Mouse (Mus musculus) lung, embryonic 15.5 days (tissue): ENCODE data around the gene Tshz2. TPM values are rescaled to one million over a fixed set of nuclear protein-coding genes. Genes with fewer than 3 reads are reported as not detected.
A peak's percentile ranks its signal among the peaks of the same experiment; 100 is the strongest.

Source experiments
- ATAC-seq: fragments of 200-750 bp; cut with Nextera tagmentation; 2 replicates; pipeline ENCODE4 v1.8.0; 2017; ENCODE audit warnings: moderate number of reproducible peaks, borderline replicate concordance; ENCODE audit not compliant: low FRiP score, low TSS enrichment; ENCODE audit errors: extremely low read depth
- H3K27ac ChIP-seq: fragments of 300-500 bp; sonication (generic); 2 replicates; pipeline ENCODE4 v1.5.1; 2015; ENCODE audit warnings: moderate library complexity, mild to moderate bottlenecking, inconsistent platforms
- H3K27me3 ChIP-seq: fragments of 300-500 bp; sonication (generic); 2 replicates; pipeline ENCODE4 v1.6.1; 2015; ENCODE audit warnings: inconsistent platforms
- H3K36me3 ChIP-seq: fragments of 300-500 bp; sonication (generic); 2 replicates; pipeline ENCODE4 v1.6.1; 2015; ENCODE audit warnings: inconsistent platforms
- H3K4me1 ChIP-seq: fragments of 300-500 bp; sonication (generic); 2 replicates; pipeline ENCODE4 v1.6.1; 2015; ENCODE audit warnings: inconsistent platforms
- H3K4me2 ChIP-seq: fragments of 300-500 bp; sonication (generic); 2 replicates; pipeline ENCODE4 v1.6.1; 2015; ENCODE audit warnings: inconsistent platforms, mild to moderate bottlenecking, moderate library complexity
- H3K4me3 ChIP-seq: fragments of 300-500 bp; sonication (generic); 2 replicates; pipeline ENCODE4 v1.5.1; 2015; ENCODE audit warnings: mild to moderate bottlenecking, inconsistent platforms
- H3K9ac ChIP-seq: fragments of 300-500 bp; sonication (generic); 2 replicates; pipeline ENCODE4 v1.6.1; 2015; ENCODE audit warnings: inconsistent platforms
- H3K9me3 ChIP-seq: fragments of 300-500 bp; sonication (generic); 2 replicates; pipeline ENCODE4 v1.6.1; 2016; ENCODE audit warnings: inconsistent platforms
- WGBS: fragments of 180-500 bp; shearing (Covaris S2); methylation state at CpG from one replicate; pipeline ENCODE4 v1.1.7; 2015; 5-methylcytosine and 5-hydroxymethylcytosine counted together
- polyA plus RNA-seq: library from polyadenylated mRNA; unstranded; fragments of >200 nt; fragmentation: Nextera tagmentation; extraction: Ambion mirVana; gene quantifications from 2 replicates; pipeline ENCODE4 v1.2.1, GENCODE M21; 2015

Tshz2 gene
- polyA plus RNA-seq, 1 experiment from 2014 or later = 7.5 TPM

- Histone ChIP-seq H3K9ac (no peak overlapping the region), H3K4me3 (no peak overlapping the region), H3K4me2 (no peak overlapping the region), H3K4me1 (peaks cover 6% of the 10 kb centered on the region; the same call in 1 of the 2 replicates), H3K36me3 (no peaks in the 10 kb centered on the region), H3K27me3 (no peaks in the 10 kb centered on the region), H3K27ac (no peak overlapping the region), H3K9me3 (no peaks in the 10 kb centered on the region)
- ATAC-seq = no peak
- 74% methylated on average over 4 of the region's 4 CpGs for WGBS
Observed at GRCm38 (mm10) chr2:169910606-169911005, 277.8 kb downstream of the Tshz2 start.

- Histone ChIP-seq H3K27me3 (no peaks in the 10 kb centered on the region), H3K4me2 (no peak overlapping the region), H3K36me3 (no peaks in the 10 kb centered on the region), H3K4me1 (no peaks in the 10 kb centered on the region), H3K4me3 (no peak overlapping the region), H3K9me3 (no peaks in the 10 kb centered on the region), H3K27ac (no peak overlapping the region), H3K9ac (no peak overlapping the region)
- 86% methylated on average over 14 of the region's 14 CpGs for WGBS
- ATAC-seq = no peak
Observed at GRCm38 (mm10) chr2:169912826-169913225, 280.0 kb downstream of the Tshz2 start.

GRCm38 (mm10) chr2:169914903-169915302 is 282.1 kb downstream of the Tshz2 start:
- no peaks in the 10 kb centered on the region for H3K27me3 ChIP-seq
- H3K4me1 ChIP-seq = no peaks in the 10 kb centered on the region
- no peaks in the 10 kb centered on the region for H3K36me3 ChIP-seq
- H3K9me3 ChIP-seq = no peaks in the 10 kb centered on the region
- H3K4me3 ChIP-seq = no peak overlapping the region
- H3K9ac ChIP-seq = no peak overlapping the region
- H3K27ac ChIP-seq = no peak overlapping the region
- no peak overlapping the region for H3K4me2 ChIP-seq
- WGBS = 74% methylated on average over 8 of the region's 8 CpGs
- ATAC-seq = no peak

GRCm38 (mm10) chr2:169915326-169915725 is 282.5 kb downstream of the Tshz2 start:
- no peak for ATAC-seq
- no peak overlapping the region for H3K4me2 ChIP-seq
- H3K9me3 ChIP-seq = no peaks in the 10 kb centered on the region
- no peak overlapping the region for H3K27ac ChIP-seq
- 78% methylated on average over 13 of the region's 13 CpGs for WGBS
- no peaks in the 10 kb centered on the region for H3K36me3 ChIP-seq
- H3K27me3 ChIP-seq = no peaks in the 10 kb centered on the region
- H3K4me3 ChIP-seq = no peak overlapping the region
- no peak overlapping the region for H3K9ac ChIP-seq
- no peaks in the 10 kb centered on the region for H3K4me1 ChIP-seq

- ATAC-seq = no peak
- Histone ChIP-seq H3K36me3 (no peaks in the 10 kb centered on the region), H3K9ac (no peak overlapping the region), H3K4me1 (no peaks in the 10 kb centered on the region), H3K27me3 (no peaks in the 10 kb centered on the region), H3K4me2 (no peak overlapping the region), H3K27ac (no peak overlapping the region), H3K4me3 (no peak overlapping the region), H3K9me3 (no peaks in the 10 kb centered on the region)
- 83% methylated on average over 3 of the region's 3 CpGs for WGBS
Observed at GRCm38 (mm10) chr2:169919111-169919695, 286.4 kb downstream of the Tshz2 start.

- WGBS = 49% methylated on average over 8 of the region's 8 CpGs
- Histone ChIP-seq H3K36me3 (no peaks in the 10 kb centered on the region), H3K27ac (no peak overlapping the region)
Observed at GRCm38 (mm10) chr2:169924177-169924810, 291.5 kb downstream of the Tshz2 start.

GRCm38 (mm10) chr2:169925466-169925865 is 292.7 kb downstream of the Tshz2 start:
- H3K4me2 ChIP-seq = no peak overlapping the region
- no peaks in the 10 kb centered on the region for H3K9me3 ChIP-seq
- no peaks in the 10 kb centered on the region for H3K36me3 ChIP-seq
- peaks cover 19% of the 10 kb centered on the region for H3K4me1 ChIP-seq
- no peak overlapping the region for H3K27ac ChIP-seq
- no peaks in the 10 kb centered on the region for H3K27me3 ChIP-seq
- WGBS = 66% methylated on average over 5 of the region's 5 CpGs
- ATAC-seq = no peak
- H3K9ac ChIP-seq = no peak overlapping the region
- no peak overlapping the region for H3K4me3 ChIP-seq

More at GRCm38 (mm10) chr2:169924177-169924810, 291.5 kb downstream of the Tshz2 start:
- Histone ChIP-seq H3K27me3 (no peaks in the 10 kb centered on the region), H3K4me2 (no peak overlapping the region), H3K4me1 (peaks cover 13% of the 10 kb centered on the region), H3K9ac (no peak overlapping the region), H3K4me3 (no peak overlapping the region), H3K9me3 (no peaks in the 10 kb centered on the region)
- peak; percentile 72; the same call in 1 of the 2 replicates for ATAC-seq

- H3K9me3 ChIP-seq = no peaks in the 10 kb centered on the region
- no peaks in the 10 kb centered on the region for H3K36me3 ChIP-seq
- peaks cover 19% of the 10 kb centered on the region for H3K4me1 ChIP-seq
- no peak overlapping the region for H3K4me3 ChIP-seq
- H3K27me3 ChIP-seq = no peaks in the 10 kb centered on the region
- H3K9ac ChIP-seq = no peak overlapping the region
- WGBS = 68% methylated on average over 11 of the region's 11 CpGs
- no peak overlapping the region for H3K4me2 ChIP-seq
- H3K27ac ChIP-seq = no peak overlapping the region
- no peak for ATAC-seq
Observed at GRCm38 (mm10) chr2:169926016-169926415, 293.2 kb downstream of the Tshz2 start.

GRCm38 (mm10) chr2:169927401-169927800 is 294.6 kb downstream of the Tshz2 start:
- no peak overlapping the region for H3K4me3 ChIP-seq
- ATAC-seq = no peak
- H3K9ac ChIP-seq = no peak overlapping the region
- H3K4me1 ChIP-seq = peaks cover 19% of the 10 kb centered on the region
- WGBS = 66% methylated on average over 2 of the region's 2 CpGs
- H3K4me2 ChIP-seq = no peak overlapping the region
- no peaks in the 10 kb centered on the region for H3K36me3 ChIP-seq
- no peaks in the 10 kb centered on the region for H3K9me3 ChIP-seq
- no peak overlapping the region for H3K27ac ChIP-seq
- no peaks in the 10 kb centered on the region for H3K27me3 ChIP-seq

GRCm38 (mm10) chr2:169928447-169929120 is 295.8 kb downstream of the Tshz2 start:
- Histone ChIP-seq H3K36me3 (no peaks in the 10 kb centered on the region), H3K27me3 (no peaks in the 10 kb centered on the region), H3K4me1 (peaks cover 19% of the 10 kb centered on the region), H3K9me3 (no peaks in the 10 kb centered on the region), H3K27ac (no peak overlapping the region), H3K9ac (no peak overlapping the region), H3K4me2 (no peak overlapping the region), H3K4me3 (no peak overlapping the region)
- WGBS = 49% methylated on average over 14 of the region's 14 CpGs
- ATAC-seq = no peak

- no peaks in the 10 kb centered on the region for H3K36me3 ChIP-seq
- 47% methylated on average over 23 of the region's 23 CpGs for WGBS
- ATAC-seq = peak; percentile 53; the same call in 1 of the 2 replicates
- no peak overlapping the region for H3K27ac ChIP-seq
- H3K9me3 ChIP-seq = no peaks in the 10 kb centered on the region
- H3K4me3 ChIP-seq = peak overlapping the region; percentile 41
- H3K9ac ChIP-seq = no peak overlapping the region
- peak overlapping the region; percentile 75 for H3K4me2 ChIP-seq
- peaks cover 19% of the 10 kb centered on the region for H3K4me1 ChIP-seq
- H3K27me3 ChIP-seq = no peaks in the 10 kb centered on the region
Observed at GRCm38 (mm10) chr2:169929540-169930497, 297.0 kb downstream of the Tshz2 start.
